Mouse (Mus musculus): ENCODE data around the gene Frat2. TPM values are rescaled to one million over a fixed set of nuclear protein-coding genes. Genes with fewer than 3 reads are reported as not detected.

Frat2 gene
- total and polyA plus RNA-seq, 2 experiments from 2014 or later = 7.3 to 9.0 TPM

DNA sequence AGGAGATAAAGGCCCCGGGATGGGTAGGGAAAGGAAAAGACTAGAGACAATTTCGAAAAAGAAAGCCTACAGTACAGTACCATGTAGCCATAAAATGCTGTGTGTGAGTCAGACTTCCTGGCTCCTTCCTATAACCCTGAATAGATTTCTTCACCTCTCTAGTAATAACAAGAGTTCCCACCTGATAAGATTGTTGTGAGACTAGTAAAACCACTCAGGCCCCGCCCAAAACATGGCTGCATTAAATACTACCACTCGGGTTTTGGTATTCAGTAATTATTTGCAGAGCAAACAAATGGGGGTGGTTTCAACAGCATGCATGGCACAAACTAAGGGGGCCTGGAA lies 10.0 kb downstream of the Frat2 start:
- no peak for ATAC-seq
- no peak for TF ChIP-seq CTCF (IDR thresholded peaks at IDR 0.05; ENCODE audit: low read depth)
- H3K4me3 ChIP-seq (ENCODE audit: low read length) = no peak overlapping the region
- H3K9ac ChIP-seq (replicated peaks; ENCODE audit: low read length) = no peak overlapping the region
- H3K36me3 ChIP-seq (ENCODE audit: insufficient read depth, low read length) = no peaks in the 10 kb centered on the region
- no peaks in the 10 kb centered on the region for H3K27me3 ChIP-seq (ENCODE audit: insufficient read depth, low read length)
- no peak overlapping the region for H3K27ac ChIP-seq
- peaks cover 2% of the 10 kb centered on the region; the same call in 1 of the 2 replicates for H3K4me1 ChIP-seq (ENCODE audit: insufficient read depth, low read length)
- DNase-seq (ENCODE audit: low spot score) = no peak
- H3K4me2 ChIP-seq (ENCODE audit: low read depth, low read length) = no peak overlapping the region
- WGBS = 73% methylated on average over 4 of the region's 4 CpGs
- no peaks in the 10 kb centered on the region for H3K9me3 ChIP-seq (ENCODE audit: low read length)

DNA sequence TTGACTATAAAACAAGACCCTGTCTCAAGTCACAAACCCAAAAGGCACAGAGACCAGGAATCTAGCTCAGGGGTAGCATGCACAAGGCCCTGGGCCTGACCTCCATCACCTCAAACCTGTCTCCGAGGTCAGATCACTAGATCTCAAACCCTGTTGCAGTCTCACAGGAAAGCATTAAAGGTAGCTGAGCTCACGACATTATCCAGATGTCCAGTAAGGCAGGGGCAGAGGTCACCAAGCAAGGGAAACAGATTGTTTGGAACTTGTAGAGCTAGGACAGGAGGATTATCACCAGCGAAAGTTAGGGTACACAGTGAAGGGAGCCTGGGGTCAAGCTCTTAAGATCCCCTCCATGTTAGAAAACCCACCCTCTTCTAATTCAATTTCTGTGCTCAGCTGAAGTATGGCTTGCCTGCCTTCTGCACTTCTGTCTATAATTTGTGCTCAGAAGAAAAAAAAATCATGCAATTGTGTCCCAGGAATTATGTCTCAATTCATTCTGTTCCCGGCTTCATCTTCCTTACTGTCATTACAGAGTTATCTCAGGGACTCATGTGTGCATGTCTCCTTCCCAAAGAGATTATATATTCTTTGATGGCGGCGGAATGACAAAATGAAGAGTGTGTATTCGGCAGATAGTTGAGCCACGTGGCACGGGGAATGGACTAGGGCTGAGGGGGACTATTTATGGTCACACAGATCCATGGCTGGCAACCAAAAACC lies 10.6 kb downstream of the Frat2 start:
- H3K4me2 ChIP-seq (ENCODE audit: low read depth, low read length) = no peak overlapping the region
- ATAC-seq (no peak), DNase-seq (ENCODE audit: low spot score) (no peak)
- H3K4me1 ChIP-seq (ENCODE audit: insufficient read depth, low read length) = peaks cover 6% of the 10 kb centered on the region; the same call in 1 of the 2 replicates
- H3K27me3 ChIP-seq (ENCODE audit: insufficient read depth, low read length) = no peaks in the 10 kb centered on the region
- no peak overlapping the region for H3K4me3 ChIP-seq (ENCODE audit: low read length)
- no peak for TF ChIP-seq CTCF (IDR thresholded peaks at IDR 0.05; ENCODE audit: low read depth)
- H3K9ac ChIP-seq (replicated peaks; ENCODE audit: low read length) = no peak overlapping the region
- no peaks in the 10 kb centered on the region for H3K36me3 ChIP-seq (ENCODE audit: insufficient read depth, low read length)
- H3K27ac ChIP-seq = no peak overlapping the region
- WGBS = 78% methylated on average over 9 of the region's 9 CpGs
- H3K9me3 ChIP-seq (ENCODE audit: low read length) = no peaks in the 10 kb centered on the region

DNA sequence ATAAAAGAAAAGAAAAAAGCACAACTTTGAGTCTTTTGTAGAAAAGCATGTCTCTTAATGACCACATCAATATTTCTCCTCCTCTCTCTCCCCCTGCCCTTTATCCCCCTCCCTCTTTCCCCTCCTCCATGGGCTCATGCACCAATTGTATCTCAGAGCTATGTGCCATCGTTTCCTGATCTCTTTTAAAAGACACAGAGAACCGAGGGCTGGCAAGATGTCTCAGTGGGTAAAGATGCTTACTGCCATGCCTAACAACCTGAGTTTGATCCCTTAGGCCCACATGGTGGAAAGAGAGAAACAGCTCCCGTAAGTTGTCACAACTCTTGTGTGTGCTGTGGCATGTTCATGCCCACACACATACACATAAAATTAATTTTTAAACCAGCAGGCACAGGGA lies 11.2 kb downstream of the Frat2 start:
- no peak for DNase-seq (ENCODE audit: low spot score)
- ATAC-seq = no peak
- Histone ChIP-seq H3K36me3 (ENCODE audit: insufficient read depth, low read length) (no peaks in the 10 kb centered on the region), H3K4me2 (ENCODE audit: low read depth, low read length) (no peak overlapping the region), H3K27ac (no peak overlapping the region), H3K9me3 (ENCODE audit: low read length) (no peaks in the 10 kb centered on the region), H3K27me3 (ENCODE audit: insufficient read depth, low read length) (no peaks in the 10 kb centered on the region), H3K9ac (replicated peaks; ENCODE audit: low read length) (no peak overlapping the region), H3K4me3 (ENCODE audit: low read length) (no peak overlapping the region), H3K4me1 (ENCODE audit: insufficient read depth, low read length) (peaks cover 10% of the 10 kb centered on the region; the same call in 1 of the 2 replicates)
- WGBS = 49% methylated on average over 3 of the region's 3 CpGs
- TF ChIP-seq CTCF (IDR thresholded peaks at IDR 0.05; ENCODE audit: low read depth) = no peak

DNA sequence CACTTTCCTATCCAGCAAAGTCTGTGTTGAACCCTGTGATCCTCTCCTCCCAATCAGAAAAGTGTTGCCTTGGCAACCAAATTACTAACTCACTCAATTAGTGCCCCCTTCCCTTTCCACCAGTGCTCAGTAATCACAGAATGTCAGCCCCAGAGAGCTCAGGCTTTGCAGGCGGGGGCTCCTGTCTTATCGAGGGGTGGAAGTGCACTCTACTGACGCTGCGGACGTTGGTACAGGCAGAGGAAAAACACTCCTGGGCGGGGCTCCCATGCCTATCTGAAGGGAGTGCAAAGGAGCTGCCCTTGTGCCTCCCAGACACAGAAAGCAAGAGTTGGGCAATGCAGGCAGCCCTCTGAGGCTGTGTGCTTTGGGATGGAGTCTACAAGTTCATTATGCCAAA lies 12.1 kb downstream of the Frat2 start:
- 0 out of 2 replicates have a peak overlapping the region, but pooled peaks have one; percentile 5 for H3K27ac ChIP-seq
- ATAC-seq (peak; percentile 63), DNase-seq (ENCODE audit: low spot score) (peak; percentile 69)
- 2% methylated on average over 6 of the region's 6 CpGs for WGBS
- no peaks in the 10 kb centered on the region for H3K9me3 ChIP-seq (ENCODE audit: low read length)
- peak overlapping the region; percentile 35 for H3K4me2 ChIP-seq (ENCODE audit: low read depth, low read length)
- no peak for TF ChIP-seq CTCF (IDR thresholded peaks at IDR 0.05; ENCODE audit: low read depth)
- no peaks in the 10 kb centered on the region for H3K27me3 ChIP-seq (ENCODE audit: insufficient read depth, low read length)
- peaks cover 13% of the 10 kb centered on the region; the same call in 1 of the 2 replicates for H3K4me1 ChIP-seq (ENCODE audit: insufficient read depth, low read length)
- H3K9ac ChIP-seq (replicated peaks; ENCODE audit: low read length) = no peak overlapping the region
- H3K36me3 ChIP-seq (ENCODE audit: insufficient read depth, low read length) = no peaks in the 10 kb centered on the region
- no peak overlapping the region for H3K4me3 ChIP-seq (ENCODE audit: low read length)

DNA sequence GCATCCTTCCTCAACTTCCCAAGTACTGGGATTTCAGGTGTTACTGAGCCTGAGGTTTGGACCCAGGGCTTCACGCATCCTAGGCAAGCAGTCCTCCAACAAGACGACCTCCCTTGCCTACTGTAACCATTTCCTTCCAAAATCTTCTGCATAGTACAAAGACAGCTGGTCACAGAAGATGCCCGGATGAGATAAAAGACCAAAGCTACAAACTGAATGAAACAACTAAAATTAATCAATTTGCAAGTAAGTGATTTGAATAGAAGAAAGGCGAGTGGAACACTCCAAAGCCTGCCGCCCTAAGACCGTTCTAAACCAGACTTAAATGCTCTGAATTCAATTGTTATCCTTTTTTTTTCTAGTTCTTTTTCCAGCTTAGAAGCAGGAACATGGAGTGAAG lies 12.5 kb downstream of the Frat2 start:
- peak overlapping the region; percentile 35 for H3K4me2 ChIP-seq (ENCODE audit: low read depth, low read length)
- no peak for TF ChIP-seq CTCF (IDR thresholded peaks at IDR 0.05; ENCODE audit: low read depth)
- H3K36me3 ChIP-seq (ENCODE audit: insufficient read depth, low read length) = no peaks in the 10 kb centered on the region
- no peaks in the 10 kb centered on the region for H3K27me3 ChIP-seq (ENCODE audit: insufficient read depth, low read length)
- DNase-seq (ENCODE audit: low spot score) = no peak
- 45% methylated on average over 6 of the region's 6 CpGs for WGBS
- ATAC-seq = no peak
- no peak overlapping the region for H3K4me3 ChIP-seq (ENCODE audit: low read length)
- no peak overlapping the region for H3K9ac ChIP-seq (replicated peaks; ENCODE audit: low read length)
- H3K27ac ChIP-seq = 0 out of 2 replicates have a peak overlapping the region, but pooled peaks have one; percentile 5
- no peaks in the 10 kb centered on the region for H3K9me3 ChIP-seq (ENCODE audit: low read length)
- H3K4me1 ChIP-seq (ENCODE audit: insufficient read depth, low read length) = peaks cover 13% of the 10 kb centered on the region; the same call in 1 of the 2 replicates

DNA sequence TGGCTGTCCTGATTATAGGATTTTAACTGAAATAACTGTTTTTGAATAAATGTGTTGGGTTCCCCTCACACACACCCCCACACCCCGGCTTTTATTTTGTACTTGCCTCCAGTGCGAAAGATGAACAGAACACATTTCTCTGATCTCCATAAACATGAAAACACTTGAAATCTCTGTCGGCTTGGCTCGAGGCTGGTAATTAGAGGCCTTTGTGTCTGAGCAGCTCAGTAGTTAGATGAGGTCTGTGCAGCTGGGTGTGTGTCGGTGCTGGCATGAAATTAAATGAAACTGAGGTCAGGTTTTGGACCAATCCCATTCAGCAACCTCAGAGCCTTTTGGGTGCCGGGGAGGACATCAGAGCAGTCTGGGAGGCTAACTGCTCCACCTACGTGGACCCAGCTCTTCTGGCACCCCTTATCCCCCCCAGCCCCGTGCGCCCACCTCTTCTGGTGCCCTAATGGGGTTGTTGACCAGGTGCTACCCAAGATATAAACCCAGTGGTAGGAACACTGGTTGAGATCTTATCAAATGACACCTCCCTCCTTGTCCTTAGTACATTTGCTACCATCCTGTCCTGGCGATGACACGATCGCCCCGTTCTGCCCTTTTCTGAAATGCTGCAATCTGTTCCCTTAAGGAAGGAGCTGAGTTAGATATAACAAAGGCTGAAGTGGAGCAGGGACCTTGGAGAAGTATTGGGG lies 15.3 kb downstream of the Frat2 start:
- peak overlapping the region; percentile 91 for H3K4me2 ChIP-seq (ENCODE audit: low read depth, low read length)
- WGBS = 64% methylated on average over 13 of the region's 13 CpGs
- no peak for DNase-seq (ENCODE audit: low spot score)
- no peaks in the 10 kb centered on the region for H3K36me3 ChIP-seq (ENCODE audit: insufficient read depth, low read length)
- no peak for ATAC-seq
- 0 out of 2 replicates have a peak overlapping the region, but pooled peaks have one; percentile 71 for H3K4me3 ChIP-seq (ENCODE audit: low read length)
- no peak overlapping the region; the same call in 1 of the 2 replicates for H3K9ac ChIP-seq (replicated peaks; ENCODE audit: low read length)
- TF ChIP-seq CTCF (IDR thresholded peaks at IDR 0.05; ENCODE audit: low read depth) = no peak
- H3K27ac ChIP-seq = no peak overlapping the region
- H3K9me3 ChIP-seq (ENCODE audit: low read length) = no peaks in the 10 kb centered on the region
- no peaks in the 10 kb centered on the region for H3K27me3 ChIP-seq (ENCODE audit: insufficient read depth, low read length)
- H3K4me1 ChIP-seq (ENCODE audit: insufficient read depth, low read length) = peaks cover 13% of the 10 kb centered on the region; the same call in 1 of the 2 replicates
